Mouse (Mus musculus): Measurements from ENCODE around the gene Gm42688.
A peak's percentile ranks its signal among the peaks of the same experiment; 100 is the strongest.

GRCm38 (mm10) chr6:83115011-83115671 is 13.7 kb downstream of the Gm42688 start, which contains the start of gene Mogs:
- peak; percentile 76 for TF ChIP-seq POLR2A (IDR thresholded peaks at IDR 0.05; ENCODE audit: insufficient read depth, low read length)
- TF ChIP-seq CTCF (IDR thresholded peaks at IDR 0.05; ENCODE audit: low read depth, low read length), result peak; percentile 29

All from ES-Bruce4 (cell line).